Mouse (Mus musculus) kidney, postnatal 0 days (tissue): ENCODE results near the gene Ror2. TPM values are rescaled to one million over a fixed set of nuclear protein-coding genes. Genes with fewer than 3 reads are reported as not detected.

ENCODE experiments used
- ATAC-seq: fragments of 200-750 bp; cut with Nextera tagmentation; replicated peaks from 2 replicates; pipeline ENCODE4 v1.8.0; 2017; ENCODE audit warnings: low read depth, moderate number of reproducible peaks, moderate TSS enrichment, moderate library complexity; ENCODE audit not compliant: low FRiP score
- DNase-seq: peaks from one replicate; pipeline ENCODE4 v3.0.0-alpha.2; 2016; ENCODE audit warnings: low spot score
- H3K27ac ChIP-seq: fragments of 300-500 bp; sonication (generic); 2 replicates; pipeline ENCODE4 v1.5.1; 2014; ENCODE audit warnings: mild to moderate bottlenecking
- H3K27me3 ChIP-seq: fragments of 300-500 bp; sonication (generic); 2 replicates; pipeline ENCODE4 v1.6.1; 2014; ENCODE audit warnings: low read length, mixed read lengths; ENCODE audit not compliant: insufficient read depth
- H3K36me3 ChIP-seq: fragments of 300-500 bp; sonication (generic); 2 replicates; pipeline ENCODE4 v1.6.1; 2014; ENCODE audit warnings: low read length, mixed read lengths; ENCODE audit not compliant: insufficient read depth
- H3K4me1 ChIP-seq: fragments of 300-500 bp; sonication (generic); replicated peaks from 2 replicates; pipeline ENCODE4 v1.6.1; 2014; ENCODE audit warnings: antibody characterized with exemption, low read length, mixed read lengths; ENCODE audit not compliant: insufficient read depth
- H3K4me2 ChIP-seq: fragments of 300-500 bp; sonication (generic); 2 replicates; pipeline ENCODE4 v1.6.1; 2014; ENCODE audit warnings: mild to moderate bottlenecking, low read length, moderate library complexity, mixed read lengths
- H3K4me3 ChIP-seq: fragments of 300-500 bp; sonication (generic); replicated peaks from 2 replicates; pipeline ENCODE4 v1.5.1; 2014; ENCODE audit warnings: low read depth, low read length
- H3K9ac ChIP-seq: fragments of 300-500 bp; sonication (generic); 2 replicates; pipeline ENCODE4 v1.6.1; 2014; ENCODE audit warnings: low read depth, low read length
- H3K9me3 ChIP-seq: fragments of 300-500 bp; sonication (generic); replicated peaks from 2 replicates; pipeline ENCODE4 v1.6.1; 2016; ENCODE audit warnings: low read length, inconsistent platforms, mixed read lengths
- CTCF ChIP-seq: IDR thresholded peaks from 2 replicates; pipeline ENCODE4 v1.5.1; 2016; ENCODE audit warnings: antibody characterized with exemption, low read depth, mild to moderate bottlenecking, moderate library complexity
- WGBS: fragments of 180-500 bp; shearing (Covaris S2); extraction: QIAGEN DNeasy Blood & Tissue Kit; methylation state at CpG from one replicate; pipeline ENCODE4 v1.1.7; 2014; 5-methylcytosine and 5-hydroxymethylcytosine counted together
- polyA plus RNA-seq: library from polyadenylated mRNA; unstranded; fragments of >200 nt; fragmentation: Nextera tagmentation; extraction: Ambion mirVana; gene quantifications from 2 replicates; pipeline ENCODE4 v1.2.1, GENCODE M21; 2015

Ror2 gene
- polyA plus RNA-seq, 1 experiment from 2014 or later = 7.4 TPM

GRCm38 (mm10) chr13:53140298-53140697 lies 145.6 kb downstream of the Ror2 start:
- DNase-seq (no peak), ATAC-seq (no peak)
- Histone ChIP-seq H3K9ac (no peak overlapping the region), H3K4me2 (no peak overlapping the region), H3K36me3 (no peaks in the 10 kb centered on the region), H3K27ac (no peak overlapping the region), H3K27me3 (no peaks in the 10 kb centered on the region), H3K4me1 (no peaks in the 10 kb centered on the region), H3K4me3 (no peak overlapping the region), H3K9me3 (no peaks in the 10 kb centered on the region)
- WGBS = 92% methylated on average over 2 of the region's 2 CpGs
- no peak for TF ChIP-seq CTCF

- no peak overlapping the region for H3K4me2 ChIP-seq
- no peak for TF ChIP-seq CTCF
- no peak overlapping the region for H3K4me3 ChIP-seq
- H3K27me3 ChIP-seq = no peaks in the 10 kb centered on the region
- WGBS = 78% methylated on average over 13 of the region's 13 CpGs
- H3K4me1 ChIP-seq = no peaks in the 10 kb centered on the region
- H3K27ac ChIP-seq = no peak overlapping the region
- H3K9ac ChIP-seq = no peak overlapping the region
- ATAC-seq (no peak), DNase-seq (no peak)
- no peaks in the 10 kb centered on the region for H3K9me3 ChIP-seq
- no peaks in the 10 kb centered on the region for H3K36me3 ChIP-seq
Observed at GRCm38 (mm10) chr13:53130567-53130966, 155.4 kb downstream of the Ror2 start.

DNA sequence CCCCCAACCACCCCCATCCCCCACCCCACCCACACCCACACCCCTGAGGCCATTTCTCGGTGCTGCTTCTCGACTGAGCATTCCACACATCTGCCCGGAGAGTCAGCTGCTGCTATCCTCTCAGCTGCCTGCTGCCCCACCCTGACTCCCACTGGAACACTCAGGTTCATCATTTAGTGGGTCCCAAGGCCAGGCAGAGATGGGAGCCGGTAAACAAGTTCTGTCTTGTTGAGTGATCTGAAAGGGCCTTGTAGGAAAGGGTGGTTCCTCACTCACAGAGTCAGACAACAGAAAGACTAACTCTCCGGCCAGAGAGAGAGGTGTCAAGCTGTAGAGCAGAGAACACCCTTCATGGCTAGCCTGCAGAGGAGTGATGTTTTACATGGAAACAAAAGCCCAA lies 155.9 kb downstream of the Ror2 start:
- H3K9ac ChIP-seq = no peak overlapping the region
- ATAC-seq (no peak), DNase-seq (no peak)
- no peaks in the 10 kb centered on the region for H3K27me3 ChIP-seq
- H3K4me1 ChIP-seq = no peaks in the 10 kb centered on the region
- no peak overlapping the region for H3K4me2 ChIP-seq
- no peak overlapping the region for H3K27ac ChIP-seq
- H3K36me3 ChIP-seq = no peaks in the 10 kb centered on the region
- no peaks in the 10 kb centered on the region for H3K9me3 ChIP-seq
- WGBS = 72% methylated on average over 5 of the region's 5 CpGs
- TF ChIP-seq CTCF = no peak
- H3K4me3 ChIP-seq = no peak overlapping the region

DNA sequence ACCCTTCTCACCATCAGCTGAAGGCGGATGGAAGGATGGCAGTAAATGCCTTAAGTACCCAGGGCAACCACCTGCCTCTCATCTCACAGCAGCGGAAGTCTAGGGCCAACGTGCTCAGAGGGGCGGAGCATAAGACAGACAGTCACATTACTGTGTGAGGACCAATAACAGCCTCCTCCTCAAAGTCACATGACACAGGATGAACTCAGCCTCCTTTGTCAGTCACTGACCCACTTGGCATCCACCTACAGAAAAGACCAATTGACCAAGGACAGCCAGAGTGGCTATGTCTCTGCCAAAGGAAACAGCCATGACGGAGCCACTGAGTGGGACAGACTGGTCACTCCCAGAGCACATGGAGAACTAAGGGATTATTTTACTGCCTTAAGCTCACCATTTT lies 160.3 kb downstream of the Ror2 start:
- H3K27ac ChIP-seq = no peak overlapping the region
- no peaks in the 10 kb centered on the region for H3K9me3 ChIP-seq
- no peaks in the 10 kb centered on the region for H3K27me3 ChIP-seq
- no peak for DNase-seq
- no peak overlapping the region for H3K4me3 ChIP-seq
- ATAC-seq = no peak
- no peak overlapping the region for H3K4me2 ChIP-seq
- TF ChIP-seq CTCF = no peak
- no peaks in the 10 kb centered on the region for H3K4me1 ChIP-seq
- 75% methylated on average over 5 of the region's 5 CpGs for WGBS
- H3K36me3 ChIP-seq = no peaks in the 10 kb centered on the region
- H3K9ac ChIP-seq = no peak overlapping the region

DNA sequence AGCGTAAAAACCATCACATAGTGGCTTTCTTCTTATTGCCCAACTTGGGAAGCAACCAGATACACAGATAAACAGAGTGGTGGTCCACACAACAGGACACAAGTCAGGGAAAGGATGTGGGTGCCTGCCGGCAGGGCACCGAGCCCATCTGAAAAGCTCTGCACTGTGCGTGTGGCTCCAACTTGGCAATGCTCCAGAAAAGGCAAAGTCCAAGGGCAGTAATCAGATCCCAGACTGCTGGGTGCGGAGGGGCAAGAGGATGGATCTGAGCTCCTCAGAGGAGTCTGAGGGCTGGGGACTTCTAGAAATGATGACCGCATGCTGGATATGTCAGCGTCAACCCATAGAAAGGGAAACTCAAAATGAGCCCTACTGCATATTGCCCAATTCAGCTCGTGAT lies 163.8 kb downstream of the Ror2 start:
- no peak for DNase-seq
- no peak for TF ChIP-seq CTCF
- no peak for ATAC-seq

DNA sequence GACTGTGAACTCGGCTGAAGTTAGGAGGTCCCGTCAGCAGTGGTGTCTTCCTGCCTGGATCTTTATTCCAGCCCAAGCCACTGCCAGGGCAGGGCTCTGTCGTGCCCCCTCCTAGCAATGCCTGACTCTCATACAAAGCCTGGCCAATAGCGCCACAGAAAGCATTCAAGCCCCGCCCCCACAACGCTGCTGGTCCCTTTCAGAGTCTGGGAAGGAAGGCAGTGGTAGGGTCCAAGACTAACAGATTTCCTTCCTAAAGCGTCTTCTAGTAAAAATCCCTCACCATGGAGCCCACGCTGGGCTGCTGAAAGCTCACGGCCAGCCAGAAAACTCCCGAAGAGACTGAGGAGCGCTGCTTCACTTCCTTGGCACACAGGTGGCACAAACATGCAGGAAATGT lies 165.0 kb downstream of the Ror2 start:
- 49% methylated on average over 11 of the region's 11 CpGs for WGBS
- Histone ChIP-seq H3K9me3 (no peaks in the 10 kb centered on the region), H3K9ac (no peak overlapping the region), H3K27ac (no peak overlapping the region), H3K4me2 (no peak overlapping the region), H3K4me1 (0 out of 2 replicates have a peak, but pooled peaks cover 3% of the 10 kb centered on the region), H3K36me3 (0 out of 2 replicates have a peak, but pooled peaks cover 3% of the 10 kb centered on the region), H3K27me3 (no peaks in the 10 kb centered on the region), H3K4me3 (no peak overlapping the region)
- no peak for TF ChIP-seq CTCF
- ATAC-seq (no peak), DNase-seq (peak; percentile 51)

More for the DNA sequence above, 163.8 kb downstream of the Ror2 start:
- H3K4me2 ChIP-seq = no peak overlapping the region
- H3K27me3 ChIP-seq = no peaks in the 10 kb centered on the region
- 0 out of 2 replicates have a peak, but pooled peaks cover 3% of the 10 kb centered on the region for H3K4me1 ChIP-seq
- H3K4me3 ChIP-seq = no peak overlapping the region
- H3K36me3 ChIP-seq = 0 out of 2 replicates have a peak, but pooled peaks cover 3% of the 10 kb centered on the region
- 80% methylated on average over 8 of the region's 8 CpGs for WGBS
- no peak overlapping the region for H3K9ac ChIP-seq
- no peak overlapping the region for H3K27ac ChIP-seq
- H3K9me3 ChIP-seq = no peaks in the 10 kb centered on the region
